Mouse (Mus musculus) urinary bladder, postnatal 4 days (tissue): Measurements from ENCODE around the gene Gpd2.

ENCODE experiments used
- DNase-seq, 2 experiments: peaks; one replicate each; pipeline ENCODE4 v3.0.0; 2021 to 2022; ENCODE audit warnings: low spot score in 2 of 2

Gpd2 gene

DNA sequence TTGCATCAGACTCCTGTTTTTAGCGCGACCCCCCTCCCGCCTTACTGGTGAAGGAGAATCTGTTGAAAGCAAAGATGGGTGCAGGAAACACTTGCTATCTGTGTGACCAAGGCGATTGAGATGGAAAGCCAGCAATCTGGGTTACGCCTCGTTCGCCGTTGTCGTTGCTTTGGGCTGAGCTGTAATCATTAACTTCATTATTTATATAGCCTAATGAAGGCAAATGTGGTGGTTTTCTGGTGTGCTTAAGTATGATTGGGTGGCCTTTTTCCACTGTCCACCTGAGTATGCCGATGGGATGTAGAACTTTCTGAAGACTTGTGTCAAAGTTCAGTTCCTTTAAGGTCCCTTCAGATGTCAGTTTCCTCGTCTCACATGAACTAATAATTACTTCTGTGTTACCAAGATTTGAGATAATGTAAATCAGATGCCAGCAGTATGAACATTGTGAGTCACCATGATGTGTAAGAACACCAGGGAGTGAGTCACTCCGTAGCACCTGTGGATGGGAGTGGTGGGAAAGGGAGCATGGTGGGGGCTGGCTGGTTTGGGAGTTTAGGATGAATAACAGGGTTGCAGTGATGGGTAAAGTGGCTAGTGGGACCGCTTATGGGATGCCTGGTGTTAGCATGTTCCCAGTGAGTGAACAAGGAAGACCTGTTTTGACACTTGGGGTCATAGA is 14.3 kb downstream of the Gpd2 start:
- no peak for DNase-seq

DNA sequence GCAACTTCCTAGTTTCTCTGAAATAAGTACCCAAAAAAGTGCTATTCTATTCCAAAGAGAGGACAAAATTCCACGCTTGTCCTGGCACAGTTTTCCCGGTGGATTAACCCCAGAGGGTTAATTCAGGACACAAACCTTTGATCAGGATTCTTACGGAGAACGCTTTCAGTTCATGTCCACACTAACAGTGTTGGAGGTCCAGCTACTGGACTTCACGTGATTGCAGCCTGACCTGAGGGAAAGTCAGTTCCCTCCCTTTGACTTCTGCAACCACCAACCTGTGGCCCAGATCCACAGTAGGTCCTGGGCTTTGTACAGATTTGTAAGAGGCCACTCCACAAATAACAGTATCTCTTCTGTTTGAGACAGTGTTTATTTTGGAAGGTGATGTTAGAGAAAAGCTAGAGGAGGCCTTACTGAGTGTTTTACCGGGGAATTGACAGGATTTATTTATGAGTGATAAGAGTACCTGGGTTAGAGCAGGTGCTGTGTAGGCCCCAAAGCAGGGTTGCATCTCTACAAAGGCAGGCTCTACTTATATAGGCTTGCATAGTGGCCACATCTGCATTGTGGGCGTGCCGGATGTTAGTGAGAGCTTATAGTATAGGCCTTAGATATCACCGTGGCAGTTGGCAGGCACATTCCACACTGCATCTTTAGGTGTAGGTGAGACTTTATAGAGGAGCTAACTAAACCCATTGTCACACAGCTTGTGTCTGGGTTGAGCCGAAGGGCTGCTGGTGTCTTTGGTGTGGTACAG is 15.3 kb downstream of the Gpd2 start:
- no peak for DNase-seq

DNA sequence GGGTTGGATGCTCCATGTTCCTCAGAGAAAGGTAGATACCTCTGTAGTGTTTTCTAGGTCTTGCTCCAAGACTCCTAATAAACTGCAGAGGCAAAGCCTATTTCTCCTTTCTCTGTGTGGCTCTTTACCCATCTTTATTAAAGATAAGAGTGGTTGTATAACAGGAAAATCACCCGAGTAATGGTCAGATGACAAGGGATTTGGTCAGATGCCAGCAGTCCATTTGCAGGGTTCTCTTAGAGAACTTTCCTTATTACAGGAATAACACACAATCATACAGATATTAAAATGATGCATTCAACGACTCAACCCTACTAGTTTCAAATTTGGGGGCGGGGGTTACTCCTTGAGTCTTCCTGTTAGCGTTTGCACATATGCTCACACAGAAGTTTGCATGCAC is 16.8 kb downstream of the Gpd2 start:
- no peak for DNase-seq

- DNase-seq, result no peak
Measured at GRCm38 (mm10) chr2:57255153-57255670, 17.8 kb downstream of the Gpd2 start.

GRCm38 (mm10) chr2:57255836-57256235 is 18.4 kb downstream of the Gpd2 start:
- no peak for DNase-seq

DNA sequence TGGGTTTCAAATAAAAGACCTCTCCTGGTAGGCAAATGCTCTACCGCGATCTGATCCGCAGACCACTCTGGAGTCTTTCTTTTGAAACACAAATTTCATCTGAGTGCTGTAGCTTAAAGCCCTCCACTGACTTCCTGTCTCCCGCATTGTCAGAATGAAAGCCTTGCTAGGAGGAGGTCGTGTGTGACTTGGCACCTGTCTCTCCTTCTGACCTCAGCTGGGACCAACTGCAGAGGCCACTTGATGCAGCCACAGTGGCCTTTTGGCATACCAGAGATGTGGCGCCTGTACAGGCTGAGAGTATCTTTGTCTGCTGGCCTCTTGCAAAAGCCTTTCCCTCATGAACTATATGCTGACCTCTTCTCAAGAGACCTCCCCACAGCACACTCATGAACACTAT is 19.0 kb downstream of the Gpd2 start:
- DNase-seq, result no peak

- DNase-seq, result no peak
Measured at GRCm38 (mm10) chr2:57261286-57262077, 24.0 kb downstream of the Gpd2 start.

DNA sequence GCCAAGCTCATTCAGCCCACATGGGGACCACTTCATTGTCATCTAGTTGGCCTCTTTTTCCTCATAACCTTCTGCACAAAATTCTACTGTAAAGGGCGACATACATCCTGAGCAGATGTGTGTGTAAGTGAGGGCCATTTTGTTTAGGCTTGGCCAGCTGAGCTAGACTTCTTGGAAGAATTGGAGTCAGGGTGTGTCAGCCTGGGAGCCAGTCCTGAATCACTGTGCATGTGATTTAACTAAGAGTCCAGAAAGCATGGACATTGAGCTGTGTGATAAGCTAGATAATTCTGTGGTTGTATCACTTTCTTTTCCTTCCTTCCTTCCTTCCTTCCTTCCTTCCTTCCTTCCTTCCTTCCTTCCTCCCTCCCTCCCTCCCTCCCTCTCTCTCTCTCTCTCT is 26.0 kb downstream of the Gpd2 start:
- no peak for DNase-seq

GRCm38 (mm10) chr2:57264912-57265311 is 27.5 kb downstream of the Gpd2 start:
- no peak for DNase-seq

- DNase-seq, result no peak
Measured at GRCm38 (mm10) chr2:57266679-57267393, 29.4 kb downstream of the Gpd2 start.

DNA sequence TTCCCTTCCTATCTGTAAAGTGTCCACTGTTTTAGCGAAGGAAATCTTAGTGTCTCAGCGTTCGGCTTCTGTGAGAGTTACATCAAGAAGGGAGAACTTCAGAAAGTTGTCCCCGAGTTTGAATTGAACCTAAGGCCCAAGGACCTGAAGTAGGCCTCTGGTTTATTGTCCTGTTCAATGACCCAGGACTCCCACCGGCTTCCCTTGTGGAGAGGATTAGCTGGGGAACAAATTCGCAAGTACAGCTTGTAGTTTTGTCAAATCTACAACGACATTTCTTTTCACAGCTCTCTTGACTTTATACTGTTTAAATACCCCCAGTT is 29.9 kb downstream of the Gpd2 start:
- no peak for DNase-seq

DNA sequence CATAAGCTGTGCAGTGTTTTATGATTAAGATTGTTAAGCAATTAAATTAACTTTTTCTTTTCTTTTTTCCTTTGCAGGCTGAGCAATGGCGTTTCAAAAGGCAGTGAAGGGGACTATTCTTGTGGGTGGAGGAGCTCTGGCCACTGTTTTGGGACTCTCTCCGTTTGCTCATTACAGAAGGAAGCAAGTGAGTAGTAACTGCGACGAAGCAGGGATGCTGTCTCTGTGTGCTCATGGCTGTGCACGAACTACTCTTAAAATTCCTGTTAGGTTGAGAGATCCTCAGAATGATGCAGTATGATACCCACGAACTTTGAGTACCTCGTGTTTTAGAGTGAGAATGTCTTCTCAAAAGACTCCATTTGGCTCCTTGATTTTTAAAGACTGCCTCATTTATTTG is 30.5 kb downstream of the Gpd2 start:
- no peak for DNase-seq

GRCm38 (mm10) chr2:57268839-57269238 is 31.4 kb downstream of the Gpd2 start:
- DNase-seq, result no peak

GRCm38 (mm10) chr2:57269690-57270435 is 32.4 kb downstream of the Gpd2 start:
- DNase-seq, result no peak

DNA sequence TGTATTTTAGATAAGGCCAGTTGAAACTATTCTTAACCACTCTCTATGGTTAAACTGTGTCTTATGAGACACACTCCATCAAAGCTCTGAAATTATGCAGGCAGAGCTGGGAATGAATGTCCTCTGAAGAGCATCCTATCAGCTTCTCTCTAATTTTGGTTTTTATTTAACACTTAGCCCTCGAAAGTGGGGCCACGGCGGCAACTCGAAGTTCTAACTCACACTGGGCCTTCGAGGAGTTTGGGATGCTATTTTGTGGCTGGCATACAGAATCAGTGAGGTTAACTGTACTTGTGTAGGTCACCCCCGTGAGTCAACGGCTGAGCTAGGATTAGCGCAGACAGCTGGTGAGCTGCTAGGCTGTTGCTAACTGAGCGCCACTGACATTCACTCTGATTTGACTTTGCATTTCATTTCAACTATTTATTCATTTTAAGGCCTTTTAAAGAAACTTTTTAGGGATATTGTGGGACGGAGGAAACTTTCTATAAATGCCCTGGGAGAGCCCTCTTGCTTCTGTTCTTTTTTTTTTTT is 42.8 kb downstream of the Gpd2 start:
- no peak for DNase-seq

DNA sequence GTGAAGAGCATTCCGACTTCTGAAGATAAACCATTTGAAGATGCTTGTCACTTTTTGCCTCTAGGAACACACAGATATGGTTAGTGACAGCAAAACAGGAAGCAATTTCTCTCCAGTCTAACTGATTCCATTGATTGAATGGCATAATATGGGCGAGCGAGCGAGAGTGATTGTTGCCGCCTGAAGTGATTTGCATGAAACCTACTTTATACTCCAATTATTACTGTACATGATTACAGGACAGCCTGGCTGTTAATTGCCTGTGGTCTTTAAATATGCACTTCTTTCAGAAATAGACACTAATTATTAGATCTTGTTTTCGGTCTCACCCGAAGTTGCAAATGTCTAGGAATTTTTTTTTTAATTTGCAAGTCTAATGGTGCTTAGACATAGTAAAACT is 46.4 kb downstream of the Gpd2 start:
- DNase-seq, result no peak

DNA sequence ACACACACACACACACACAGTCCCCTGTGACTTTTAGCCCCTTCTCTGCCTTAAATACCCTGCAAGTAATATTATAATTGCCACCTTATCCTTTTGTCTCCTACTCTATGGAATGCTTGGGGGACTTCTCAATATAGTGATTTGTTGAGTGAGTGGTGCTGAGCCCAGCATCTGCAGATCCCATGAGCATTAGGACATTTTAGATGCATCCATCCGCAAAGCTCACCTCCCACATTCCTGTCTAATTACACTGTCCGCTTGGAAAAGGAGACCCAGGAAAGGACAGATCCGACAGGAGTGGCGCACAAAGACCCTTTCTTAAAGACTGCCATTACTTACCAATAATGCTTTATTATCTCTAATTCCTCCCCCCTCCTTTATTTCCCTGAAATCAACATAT is 47.8 kb downstream of the Gpd2 start:
- DNase-seq, result no peak

DNA sequence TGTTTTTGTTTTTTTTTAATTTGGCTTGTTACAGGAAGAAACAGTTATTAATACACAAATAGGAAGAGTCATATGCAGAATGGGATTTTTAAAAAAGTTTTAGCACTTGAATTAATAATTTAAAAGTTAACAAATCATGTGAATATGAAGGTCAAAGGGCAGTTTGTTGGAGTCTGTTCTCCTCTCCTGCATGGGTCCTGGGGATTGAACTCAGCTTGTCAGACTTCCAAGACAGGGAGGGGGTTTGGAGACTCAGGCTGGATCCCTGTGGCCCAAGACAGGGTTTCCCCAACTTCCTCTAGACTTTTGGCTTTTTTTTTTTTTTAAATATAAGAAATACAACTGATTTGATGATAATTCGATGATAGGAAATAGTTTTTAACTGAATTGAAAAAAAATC is 50.6 kb downstream of the Gpd2 start:
- no peak for DNase-seq

- no peak for DNase-seq
Measured at GRCm38 (mm10) chr2:57293571-57293970, 56.1 kb downstream of the Gpd2 start.

DNA sequence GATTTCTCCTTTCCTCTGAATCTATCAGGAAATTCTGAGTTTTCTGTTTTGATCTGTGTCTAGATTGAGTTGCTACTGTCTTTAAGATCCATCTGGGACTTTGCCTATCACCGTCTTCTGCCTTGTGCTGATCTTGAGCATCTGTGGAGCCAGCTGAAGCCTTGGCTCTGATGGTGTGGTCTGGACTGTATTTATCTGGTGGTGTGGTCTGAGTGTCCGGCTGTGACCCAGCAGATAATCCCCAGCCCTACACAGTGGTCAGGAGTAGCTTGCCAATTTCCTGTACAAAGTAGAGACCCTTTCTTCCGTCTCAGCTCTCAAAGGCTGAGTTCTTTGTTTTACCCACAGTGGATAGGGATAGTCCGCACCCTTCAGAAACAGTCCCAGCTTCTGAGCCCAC is 58.6 kb downstream of the Gpd2 start:
- DNase-seq, result peak in 1 of 2 experiments; percentile 12

DNA sequence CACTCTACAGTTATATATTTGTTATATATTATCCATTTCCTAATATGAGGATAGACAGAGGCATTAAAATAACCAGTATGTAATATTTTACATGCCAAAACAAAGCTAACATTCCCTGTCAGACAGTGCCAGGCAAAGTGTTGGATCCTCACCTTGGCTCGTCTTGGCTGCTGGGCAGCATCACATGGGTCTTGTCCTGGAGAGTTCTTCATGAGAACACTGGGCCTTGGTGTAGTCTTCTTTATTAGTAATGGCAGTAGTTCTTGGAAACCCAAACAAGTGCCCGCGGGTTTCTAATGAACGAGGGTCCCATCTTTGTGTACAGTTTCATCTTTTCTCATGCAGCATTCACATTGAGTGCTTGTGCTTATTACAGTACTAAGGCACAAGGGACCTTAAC is 59.8 kb downstream of the Gpd2 start:
- DNase-seq, result no peak
